Mouse (Mus musculus) megakaryocyte, embryonic 14.5 days (primary cell): ENCODE data around the gene Ptprcap.

Experiments used
- FLI1 ChIP-seq: IDR thresholded peaks from 2 replicates; pipeline ENCODE4 v1.6.1; 2012; ENCODE audit warnings: low read length, inconsistent platforms, mixed read lengths
- GATA1 ChIP-seq: IDR thresholded peaks from 3 replicates; pipeline ENCODE4 v1.6.1; 2012; ENCODE audit warnings: mixed read lengths, low read length, inconsistent platforms, borderline replicate concordance

- TF ChIP-seq GATA1 (no peak), FLI1 (no peak)
Measured at GRCm38 (mm10) chr19:4156073-4156579, 2.7 kb downstream of the Ptprcap start.
